ENCODE assay signal across 9 mouse cellular contexts in the genomic region with DNA sequence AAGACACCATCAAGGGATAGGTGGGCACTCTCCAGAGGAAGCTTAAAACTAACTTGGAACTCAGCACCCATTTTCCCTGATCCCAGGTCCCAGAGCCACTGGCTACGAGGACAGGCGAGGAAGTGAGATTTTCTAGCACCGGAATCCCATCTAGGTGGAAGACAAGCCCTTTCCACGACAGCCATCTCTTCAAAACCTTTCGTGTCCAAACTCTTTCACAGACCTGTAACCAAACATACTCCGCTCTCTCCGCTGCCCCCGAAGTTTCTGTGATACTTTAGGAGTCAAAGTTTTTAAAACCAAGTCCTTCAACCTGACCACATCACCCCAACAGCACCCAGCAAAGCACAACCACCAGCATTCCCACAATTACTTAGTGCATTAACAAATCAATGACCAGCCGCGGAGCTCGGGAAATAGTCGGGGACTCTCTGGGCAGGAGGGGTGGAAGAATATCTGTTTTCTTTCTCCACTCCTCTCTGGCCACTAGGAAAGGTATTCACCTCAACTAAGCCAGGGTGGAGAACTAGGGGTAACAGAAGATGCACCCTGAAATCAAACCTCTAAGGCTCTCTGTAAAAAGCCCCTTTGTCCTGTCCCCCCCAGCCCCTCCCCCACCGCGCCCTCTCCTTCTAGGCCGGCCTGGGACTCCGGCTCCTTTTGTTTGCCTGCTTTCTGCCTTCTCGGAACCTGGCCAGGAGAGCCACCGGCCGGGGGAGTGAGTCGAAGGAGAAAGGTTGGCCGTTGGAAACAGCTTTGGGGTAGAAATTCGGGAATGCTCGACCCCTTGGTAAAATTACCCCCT. TPM values are rescaled to one million over a fixed set of nuclear protein-coding genes. Genes with fewer than 3 reads are reported as not detected.
DNase-seq lines count a peak whose midpoint lies in the region; ATAC-seq and TF ChIP-seq lines count a peak whose summit lies in the region.
"Had no signal": no experiment of that assay in that cellular context is flagged by ENCODE, and none has a peak within 500 bp of the region (broad histone marks: within the 10 kb centered on the region; RNA-seq: fewer than 3 reads in every experiment).

No protein-coding gene starts in this region.

- 1% methylated on average over 23 of the region's 23 CpGs for WGBS in forebrain, embryonic 14.5 days

- H3K9ac ChIP-seq in forebrain, embryonic 14.5 days (ENCODE audit: low read length) = peak overlapping the region; percentile 74

- H3K4me1 ChIP-seq in forebrain, embryonic 14.5 days (ENCODE audit: control insufficient read depth, insufficient read depth, low read length) = peaks cover 36% of the 10 kb centered on the region

- no peaks in the 10 kb centered on the region for H3K27me3 ChIP-seq in C2C12 (ENCODE audit: control insufficient read depth, insufficient read depth, insufficient read length)
- no peaks in the 10 kb centered on the region for H3K27me3 ChIP-seq in forebrain, embryonic 14.5 days (replicated peaks; ENCODE audit: control insufficient read depth, insufficient read depth, low read length)

- peaks cover 38% of the 10 kb centered on the region for H3K79me2 ChIP-seq in C2C12 (ENCODE audit: control insufficient read depth, insufficient read depth)

- peak overlapping the region; percentile 40 for H3ac ChIP-seq in C2C12 (ENCODE audit: control insufficient read depth, insufficient read length, low read depth)

- peak overlapping the region; percentile 5; the same call in 1 of the 2 replicates for H3K27ac ChIP-seq in forebrain, embryonic 14.5 days (ENCODE audit: low read depth, low read length)

- H3K9me3 ChIP-seq in forebrain, embryonic 14.5 days (replicated peaks; ENCODE audit: control insufficient read depth, low read length) = no peaks in the 10 kb centered on the region

- no peaks in the 10 kb centered on the region for H3K36me3 ChIP-seq in C2C12 (ENCODE audit: control insufficient read depth, insufficient read depth)
- H3K36me3 ChIP-seq in forebrain, embryonic 14.5 days (ENCODE audit: control insufficient read depth, insufficient read depth, low read length) = no peaks in the 10 kb centered on the region

- DNase-seq in cerebellum, adult 8-10 months = peak; percentile 7
- no peak for DNase-seq in cerebellum, adult 18-20 months
- peak; percentile 48 for DNase-seq in forebrain, embryonic 14.5 days (ENCODE audit: low spot score)
- DNase-seq in mesoderm, embryonic 11.5 days (ENCODE audit: low read depth, low spot score) = peak; percentile 29
- DNase-seq in spleen, postnatal 4 days (ENCODE audit: low spot score in 2 of 2) = no peak
- no peak for DNase-seq in gastrocnemius, postnatal 25 days
- no peak for DNase-seq in cerebellum, postnatal 4 days (ENCODE audit: low spot score in 2 of 2)

- peak overlapping the region; percentile 76 for H3K4me2 ChIP-seq in forebrain, embryonic 14.5 days (ENCODE audit: low read length)

- H3K79me3 ChIP-seq in C2C12 (ENCODE audit: low read depth) = peaks cover 5% of the 10 kb centered on the region

- no peak for TF ChIP-seq CTCF in C2C12 (IDR thresholded peaks at IDR 0.05; ENCODE audit: control insufficient read depth, insufficient read depth, insufficient read length)

- H3K4me3 ChIP-seq in C2C12 (ENCODE audit: insufficient read depth, poor library complexity, severe bottlenecking) = peak overlapping the region; percentile 51
- H3K4me3 ChIP-seq in forebrain, embryonic 14.5 days (ENCODE audit: low read depth, low read length) = peak overlapping the region; percentile 51

- ATAC-seq in forebrain, embryonic 14.5 days = peak; percentile 16; the same call in 1 of the 2 replicates

TF ChIP-seq in C2C12, 6 proteins besides CTCF, POLR2A, EP300 and RAD21:
- TF ChIP-seq USF1 (IDR thresholded peaks at IDR 0.05; ENCODE audit: low read depth) = no peak
- TF ChIP-seq CEBPB (IDR thresholded peaks at IDR 0.05; ENCODE audit: low read depth) = no peak
- no peak for TF ChIP-seq FOSL1 (IDR thresholded peaks at IDR 0.05; ENCODE audit: insufficient read depth, low read length, poor library complexity, severe bottlenecking)
- TF ChIP-seq MYOG (IDR thresholded peaks at IDR 0.05; ENCODE audit: control insufficient read depth, extremely low read depth, insufficient read length) = no peak
- TF ChIP-seq MAX (IDR thresholded peaks at IDR 0.05) = no peak
- no peak for TF ChIP-seq MYOD1 (IDR thresholded peaks at IDR 0.05; ENCODE audit: control insufficient read depth, insufficient read length, low read depth)

RNA-seq across cellular contexts. Expression of gene Inava, which starts 0.9 kb away (rescaled TPM):
- polyA plus RNA-seq in C2C12 (2012; fragmentation: generic; extraction: Trizol) = 7.6 TPM
- polyA plus RNA-seq in forebrain, embryonic 14.5 days (2014; fragmentation: Nextera tagmentation; extraction: Ambion mirVana) = 5.2 and 5.9 TPM in 2 replicates
- total RNA-seq in gastrocnemius, postnatal 25 days (2021) = not detected
- polyA plus RNA-seq: erythroblast, embryonic 14.5 days had no signal

RNA-seq across cellular contexts. Expression of gene Mroh3, which starts 20.6 kb away (rescaled TPM):
- polyA plus RNA-seq in C2C12 (2012; fragmentation: generic; extraction: Trizol) = not detected
- not detected in 2 replicates for polyA plus RNA-seq in forebrain, embryonic 14.5 days (2014; fragmentation: Nextera tagmentation; extraction: Ambion mirVana)
- total RNA-seq in gastrocnemius, postnatal 25 days (2021) = not detected
- polyA plus RNA-seq: erythroblast, embryonic 14.5 days had no signal

RNA-seq across cellular contexts. Expression of gene Gpr25, which starts 27.5 kb away (rescaled TPM):
- not detected for polyA plus RNA-seq in C2C12 (2012; fragmentation: generic; extraction: Trizol)
- 0.24 TPM in 1 of 2 replicates, not detected in the other for polyA plus RNA-seq in forebrain, embryonic 14.5 days (2014; fragmentation: Nextera tagmentation; extraction: Ambion mirVana)
- total RNA-seq in gastrocnemius, postnatal 25 days (2021) = not detected
- polyA plus RNA-seq: erythroblast, embryonic 14.5 days had no signal

Comparison
In these comparisons a context has a peak if more than half of its experiments do, and no peak if none do; other contexts are left out.
1. DNase-seq: peak in cerebellum, adult 8-10 months (single experiment), forebrain, embryonic 14.5 days (single experiment) and mesoderm, embryonic 11.5 days (single experiment); none in cerebellum, adult 18-20 months (0 of 2), spleen, postnatal 4 days (0 of 2), gastrocnemius, postnatal 25 days (single experiment) and cerebellum, postnatal 4 days (0 of 2).